Mouse (Mus musculus) CH12.LX (cell line): ENCODE results near the gene Mad1l1.

Source experiments
- CTCF ChIP-seq, 2 experiments: IDR thresholded peaks in 1 of 2; conservative IDR thresholded peaks in 1 of 2; 2 replicates each; pipeline ENCODE4 v1.5.1; 2011 to 2012; ENCODE audit warnings: low read depth in 2 of 2, low read length in 2 of 2, improper control_type of control experiment in 1 of 2, inconsistent platforms in 1 of 2, mild to moderate bottlenecking in 1 of 2, moderate library complexity in 1 of 2
- EP300 ChIP-seq: IDR thresholded peaks from 2 replicates; pipeline ENCODE4 v1.6.1; 2011; ENCODE audit warnings: low read length, improper control_type of control experiment
- ETS1 ChIP-seq: conservative IDR thresholded peaks from 2 replicates; pipeline ENCODE4 v1.6.1; 2012; ENCODE audit warnings: low read depth, mild to moderate bottlenecking, inconsistent platforms, low read length, improper control_type of control experiment, moderate library complexity
- MEF2A ChIP-seq: IDR thresholded peaks from 2 replicates; pipeline ENCODE4 v1.6.1; 2014; ENCODE audit warnings: low read depth, mild to moderate bottlenecking, inconsistent platforms, low read length, improper control_type of control experiment, borderline replicate concordance
- MXI1 ChIP-seq: IDR thresholded peaks from 2 replicates; pipeline ENCODE4 v1.6.1; 2011; ENCODE audit warnings: mild to moderate bottlenecking, low read depth, low read length, improper control_type of control experiment
- POLR2A ChIP-seq: IDR thresholded peaks from 2 replicates; pipeline ENCODE4 v1.6.1; 2011; ENCODE audit warnings: low read depth, mild to moderate bottlenecking, improper control_type of control experiment, low read length
- RCOR1 ChIP-seq: conservative IDR thresholded peaks from 2 replicates; pipeline ENCODE4 v1.6.1; 2012; ENCODE audit warnings: low read depth, mild to moderate bottlenecking, inconsistent platforms, low read length, improper control_type of control experiment
- ZC3H11A ChIP-seq: IDR thresholded peaks from 2 replicates; pipeline ENCODE4 v1.6.1; 2012; ENCODE audit warnings: low read depth, mild to moderate bottlenecking, inconsistent platforms, low read length, improper control_type of control experiment
- ZKSCAN1 ChIP-seq: IDR thresholded peaks from 2 replicates; pipeline ENCODE4 v1.6.1; 2012; ENCODE audit warnings: low read depth, inconsistent platforms, low read length, improper control_type of control experiment, borderline replicate concordance
- ZMIZ1 ChIP-seq: IDR thresholded peaks from 2 replicates; pipeline ENCODE4 v1.6.1; 2012; ENCODE audit warnings: low read depth, mild to moderate bottlenecking, inconsistent platforms, low read length, improper control_type of control experiment

DNA sequence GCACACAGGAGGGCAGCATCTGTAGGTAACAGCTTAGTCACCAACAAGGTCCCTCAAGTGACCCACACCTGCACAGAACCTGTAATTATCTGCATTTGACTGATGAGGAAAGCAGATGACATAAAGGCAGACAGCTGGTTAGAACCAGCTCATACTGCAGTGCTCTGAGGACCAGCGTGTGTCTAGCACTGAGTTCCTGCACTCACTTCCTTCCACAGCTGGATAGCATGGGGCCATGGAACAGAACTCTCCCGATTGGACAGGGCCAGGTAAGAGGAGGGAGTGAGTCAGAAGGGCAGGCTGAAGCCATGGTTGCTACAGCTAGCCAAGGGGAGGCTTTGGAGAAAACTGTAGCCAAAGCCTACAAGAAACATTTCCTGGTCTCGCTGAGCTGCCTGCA, 259.0 kb downstream of the Mad1l1 start:
- TF ChIP-seq CTCF (conservative IDR thresholded peaks at IDR 0.05 in 1 of 2, IDR thresholded peaks at IDR 0.05 in 1 of 2; ENCODE audit: low read depth in 2 of 2, low read length in 2 of 2) (no peak), EP300 (no peak), POLR2A (no peak), ZC3H11A (no peak), MXI1 (no peak), ETS1 (no peak), MEF2A (no peak), ZMIZ1 (no peak), ZKSCAN1 (no peak), RCOR1 (no peak)
